Mouse (Mus musculus) cerebellum, adult 2 months (tissue): ENCODE results near the gene Notch3. TPM values are rescaled to one million over a fixed set of nuclear protein-coding genes. Genes with fewer than 3 reads are reported as not detected.
A peak's percentile ranks its signal among the peaks of the same experiment; 100 is the strongest.

Experiments
- DNase-seq, 2 experiments: peaks; one replicate each; pipeline ENCODE4 v3.0.0; 2021
- H3K27ac ChIP-seq: fragments of 200-500 bp; 2 replicates; pipeline ENCODE4 v1.5.1; 2012; ENCODE audit warnings: low read length, control low read depth, inconsistent platforms; ENCODE audit not compliant: insufficient read depth
- H3K27me3 ChIP-seq: fragments of 200-500 bp; 2 replicates; pipeline ENCODE4 v1.6.1; 2012; ENCODE audit warnings: inconsistent platforms, mild to moderate bottlenecking, low read length, moderate library complexity; ENCODE audit not compliant: control insufficient read depth, insufficient read depth
- H3K4me1 ChIP-seq: fragments of 200-500 bp; 2 replicates; pipeline ENCODE4 v1.6.1; 2011; ENCODE audit warnings: low read length; ENCODE audit not compliant: control insufficient read depth, insufficient read depth
- H3K4me3 ChIP-seq: fragments of 200-500 bp; replicated peaks from 2 replicates; pipeline ENCODE3; 2011; ENCODE audit warnings: mild to moderate bottlenecking, low read depth, low read length, control low read depth; ENCODE audit not compliant: insufficient read depth
- CTCF ChIP-seq: fragments of 200-500 bp; IDR thresholded peaks from 2 replicates; pipeline ENCODE4 v1.5.1; 2011; ENCODE audit warnings: low read depth, mild to moderate bottlenecking, control low read depth, low read length, moderate library complexity, borderline replicate concordance; ENCODE audit not compliant: insufficient read depth
- POLR2A ChIP-seq: fragments of 200-500 bp; IDR thresholded peaks from 2 replicates; pipeline ENCODE4 v1.6.1; 2011; ENCODE audit warnings: low read length, control low read depth, borderline replicate concordance; ENCODE audit not compliant: insufficient read depth
- WGBS: fragments of 180-500 bp; shearing (Covaris S2); methylation state at CpG from one replicate; pipeline ENCODE4 v1.1.7; 2018; 5-methylcytosine and 5-hydroxymethylcytosine counted together
- polyA plus RNA-seq: library from polyadenylated mRNA; depleted of rRNA; stranded (reverse); fragments of >200 nt; gene quantifications from 2 replicates; pipeline ENCODE4 v1.2.3, GENCODE M21; 2012

Gene Notch3
- polyA plus RNA-seq, 1 experiment, result 11.0 TPM

DNA sequence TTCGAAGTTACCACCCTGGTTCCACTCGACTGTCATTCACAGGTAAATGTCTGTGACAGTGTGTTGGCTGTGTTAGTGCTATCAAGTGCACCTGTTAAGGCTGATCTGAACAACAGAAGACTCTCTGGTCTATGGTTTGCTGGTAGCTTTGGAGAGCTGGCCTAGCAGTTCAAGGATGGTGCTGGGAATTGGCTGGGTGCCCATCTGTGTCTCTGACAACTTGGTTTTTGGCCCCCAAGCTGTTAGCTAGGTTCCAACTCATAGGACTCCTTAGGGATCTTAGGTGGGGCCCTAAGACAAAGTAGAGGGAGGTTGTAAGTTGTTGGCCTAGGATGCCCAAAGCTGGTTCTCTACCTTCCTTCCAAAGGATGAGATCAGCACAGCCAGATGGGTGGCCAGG lies 33.1 kb upstream of the Notch3 start:
- peaks cover 6% of the 10 kb centered on the region for H3K4me1 ChIP-seq
- TF ChIP-seq CTCF, result no peak
- TF ChIP-seq POLR2A, result no peak
- H3K27ac ChIP-seq, result no peak overlapping the region

DNA sequence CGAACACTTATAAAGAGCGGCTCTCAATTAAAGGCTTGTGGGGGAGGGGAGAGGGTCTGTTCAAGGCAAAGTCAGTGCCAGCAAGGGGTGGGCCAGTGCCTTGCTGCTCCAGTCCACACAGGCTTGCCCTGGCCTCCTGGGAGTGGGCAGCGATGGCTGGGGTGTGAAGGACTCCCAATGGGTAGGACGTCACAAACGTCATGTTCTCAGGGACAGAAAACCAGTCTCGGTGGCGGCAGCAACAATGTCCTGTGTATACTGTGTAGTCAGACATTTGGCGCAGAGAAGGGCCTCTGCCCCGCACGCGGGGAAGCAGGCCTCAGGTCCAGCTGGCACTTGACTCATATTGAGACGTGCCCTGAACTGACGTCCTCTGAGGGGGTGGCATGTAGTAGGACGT lies 30.5 kb upstream of the Notch3 start:
- peak; percentile 41 to 46 for DNase-seq
- Histone ChIP-seq H3K4me1 (peaks cover 6% of the 10 kb centered on the region), H3K27ac (peak overlapping the region; percentile 39; the same call in 1 of the 2 replicates), H3K27me3 (no peaks in the 10 kb centered on the region), H3K4me3 (no peak overlapping the region)
- WGBS, result 13% methylated on average over 14 of the region's 14 CpGs
- TF ChIP-seq CTCF, result no peak
- no peak for TF ChIP-seq POLR2A

More for the DNA sequence above, 33.1 kb upstream of the Notch3 start:
- DNase-seq, result no peak
- WGBS, result 92% methylated on average over 2 of the region's 2 CpGs
- Histone ChIP-seq H3K4me3 (no peak overlapping the region), H3K27me3 (no peaks in the 10 kb centered on the region)

DNA sequence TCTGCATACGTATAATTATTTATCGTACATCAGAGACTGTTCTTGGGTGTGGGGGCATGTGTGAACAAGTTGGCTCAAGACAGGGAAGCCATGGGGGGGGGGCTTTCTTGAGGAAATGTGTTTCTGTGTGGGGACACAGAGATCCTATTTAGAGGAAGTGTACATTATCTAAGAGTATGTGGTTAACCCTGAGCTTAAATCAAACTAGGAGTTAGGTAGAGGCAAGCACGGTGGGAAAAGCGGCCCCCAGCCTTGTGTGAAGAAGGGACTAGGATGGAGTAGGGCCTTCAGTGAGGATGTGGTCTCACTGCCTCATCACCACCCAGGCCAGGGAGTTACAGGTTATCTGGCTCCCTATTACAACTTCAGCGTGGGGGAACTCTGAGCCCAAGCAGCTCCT lies 29.1 kb upstream of the Notch3 start:
- H3K27me3 ChIP-seq, result no peaks in the 10 kb centered on the region

DNA sequence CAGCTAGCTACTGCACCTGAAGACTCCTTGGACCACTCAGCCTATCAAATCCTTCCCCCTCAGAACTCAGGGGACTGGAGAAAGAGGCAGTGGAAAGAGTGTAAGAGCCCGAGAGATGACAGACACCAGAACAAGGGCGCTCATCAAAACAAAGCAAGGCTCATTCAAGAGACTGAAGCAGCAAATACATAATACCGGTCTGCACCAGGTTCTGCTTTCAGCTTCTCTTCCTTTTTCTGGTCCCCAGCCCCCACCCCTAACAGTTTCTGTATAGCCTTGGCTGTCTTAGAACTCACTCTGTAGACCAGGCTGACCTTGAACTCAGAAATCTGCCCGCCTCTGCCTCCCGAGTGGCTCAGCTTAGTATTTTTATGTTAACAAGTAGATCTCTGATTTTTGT lies 26.4 kb upstream of the Notch3 start:
- Histone ChIP-seq H3K27me3 (no peaks in the 10 kb centered on the region), H3K4me3 (no peak overlapping the region), H3K27ac (no peak overlapping the region), H3K4me1 (peaks cover 6% of the 10 kb centered on the region)
- no peak for DNase-seq
- 89% methylated on average over 5 of the region's 5 CpGs for WGBS
- TF ChIP-seq POLR2A (no peak), CTCF (no peak)

More for the DNA sequence above, 29.1 kb upstream of the Notch3 start:
- WGBS, result 90% methylated on average over 5 of the region's 5 CpGs
- Histone ChIP-seq H3K4me3 (no peak overlapping the region), H3K27ac (no peak overlapping the region), H3K4me1 (peaks cover 6% of the 10 kb centered on the region)
- no peak for TF ChIP-seq POLR2A
- no peak for TF ChIP-seq CTCF
- DNase-seq, result no peak

- no peak overlapping the region for H3K4me3 ChIP-seq
- 30% methylated on average over 5 of the region's 5 CpGs for WGBS
- H3K4me1 ChIP-seq, result no peaks in the 10 kb centered on the region
- DNase-seq, result no peak
- H3K27me3 ChIP-seq, result no peaks in the 10 kb centered on the region
- no peak overlapping the region for H3K27ac ChIP-seq
- TF ChIP-seq CTCF, result no peak
- TF ChIP-seq POLR2A, result no peak
These were observed 23.2 kb upstream of the Notch3 start for GRCm38 (mm10) chr17:32189850-32190249.

- TF ChIP-seq POLR2A (no peak), CTCF (no peak)
- no peak for DNase-seq
- Histone ChIP-seq H3K27ac (no peak within 1 kb of the TSS), H3K4me1 (no peaks in the 10 kb centered on the region), H3K27me3 (no peaks in the 10 kb centered on the region), H3K4me3 (no peak within 1 kb of the TSS)
- WGBS, result 11% methylated on average over 42 of the region's 42 CpGs
These were observed 22.4 kb upstream of the Notch3 start, which contains the start of gene Ephx3 for GRCm38 (mm10) chr17:32188863-32189636. Gene Ephx3, minus strand, starts transcription at chr17:32189549.

DNA sequence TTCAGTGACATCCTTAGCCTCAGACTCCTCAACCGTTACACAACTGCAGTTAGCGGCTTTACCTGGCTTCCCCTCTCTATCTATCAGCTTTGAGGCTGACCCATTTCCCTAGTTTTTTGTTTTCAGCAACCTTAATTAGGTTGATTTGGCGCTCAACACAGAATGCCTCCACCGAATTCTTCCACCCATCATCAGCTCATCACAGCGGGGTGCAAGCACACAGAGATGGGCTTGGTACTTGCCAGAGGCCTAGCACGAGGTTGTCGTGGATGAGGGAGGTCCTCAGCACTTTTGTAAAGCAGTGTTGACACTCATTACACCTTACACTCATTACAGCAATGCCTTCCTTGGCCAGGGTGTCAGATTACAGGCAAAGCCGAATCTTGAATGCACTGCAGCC lies 16.4 kb upstream of the Notch3 start:
- no peak for DNase-seq
- H3K27ac ChIP-seq, result no peak overlapping the region
- H3K4me1 ChIP-seq, result no peaks in the 10 kb centered on the region
- no peaks in the 10 kb centered on the region for H3K27me3 ChIP-seq
- H3K4me3 ChIP-seq, result no peak overlapping the region
- TF ChIP-seq POLR2A (no peak), CTCF (no peak)
- 42% methylated on average over 8 of the region's 8 CpGs for WGBS
